Mouse (Mus musculus) C2C12 (cell line): ENCODE results near the gene Rgcc.

ENCODE experiments used
- CTCF ChIP-seq: IDR thresholded peaks from one replicate; pipeline ENCODE4 v1.5.1; 2011; ENCODE audit not compliant: control insufficient read depth, insufficient read depth, insufficient read length
- FOSL1 ChIP-seq: IDR thresholded peaks from one replicate; pipeline ENCODE4 v1.8.0; 2011; ENCODE audit warnings: mild to moderate bottlenecking, low read length; ENCODE audit not compliant: poor library complexity, insufficient read depth, severe bottlenecking
- MAX ChIP-seq: IDR thresholded peaks from one replicate; pipeline ENCODE4 v1.6.1; 2011; ENCODE audit warnings: mild to moderate bottlenecking, control low read depth

DNA sequence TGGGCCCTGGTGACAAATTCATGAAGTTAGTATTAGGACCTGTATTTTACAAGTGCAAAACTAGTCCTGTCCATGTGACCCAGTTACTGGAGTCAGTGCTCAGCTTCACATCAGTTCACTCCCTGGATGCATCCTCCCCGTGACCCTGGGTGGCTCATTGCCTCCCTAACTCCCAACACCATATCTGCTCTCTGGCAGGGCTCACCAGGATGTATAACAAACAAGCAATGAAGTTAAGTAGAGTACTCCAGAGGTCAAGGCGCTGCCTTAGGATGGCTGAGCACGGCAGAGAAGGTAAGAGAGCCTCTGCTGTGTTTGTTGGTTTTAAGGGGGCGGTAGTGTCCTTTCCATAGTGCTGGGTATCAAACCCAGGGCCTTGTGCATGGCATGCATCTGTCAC is 7.7 kb upstream of the Rgcc start:
- no peak for TF ChIP-seq FOSL1
- TF ChIP-seq MAX = no peak
- no peak for TF ChIP-seq CTCF
